Mouse (Mus musculus) monocyte, adult 5-6 weeks (primary cell): ENCODE measurements around the gene Gosr1. TPM values are rescaled to one million over a fixed set of nuclear protein-coding genes. Genes with fewer than 3 reads are reported as not detected.

Source experiments
- total RNA-seq: library from RNA; stranded (forward); fragments of 200-1000, 200-491, 200-594 nt; gene quantifications from 3 replicates; pipeline ENCODE4 v1.2.3, GENCODE M21; 2017

Gosr1 gene
- total RNA-seq, 1 experiment from 2014 or later, result 43.3 TPM

Other genes with a start within 250 kb of the Gosr1 start
- gene Abr, start 141.3 kb downstream of the Gosr1 start, total RNA-seq, result 129 to 139 TPM (median 130 TPM) in 3 replicates
- gene Bhlha9, start 91.1 kb downstream of the Gosr1 start, total RNA-seq, result not detected in 3 replicates
- gene Trarg1, start 83.8 kb downstream of the Gosr1 start, total RNA-seq, result not detected in 3 replicates
- 37.7 to 55.0 TPM (median 54.1 TPM) in 3 replicates for gene Cpd, start 83.4 kb upstream of the Gosr1 start, total RNA-seq
- 0.76 TPM in 1 of 3 replicates, not detected in the others for gene Tmigd1, start 138.6 kb upstream of the Gosr1 start, total RNA-seq
- 87.2 to 135 TPM (median 98.4 TPM) in 3 replicates for gene Blmh, start 161.2 kb upstream of the Gosr1 start, total RNA-seq
- 5.0 to 11.6 TPM (median 11.4 TPM) in 3 replicates for gene Slc6a4, start 235.0 kb upstream of the Gosr1 start, total RNA-seq